Mouse (Mus musculus) kidney, embryonic 16.5 days (tissue): ENCODE data around the gene Defb3. TPM values are rescaled to one million over a fixed set of nuclear protein-coding genes. Genes with fewer than 3 reads are reported as not detected.
"Not testable (repeated sequence)": the region's sequence is repeated elsewhere in the genome, so short reads cannot be mapped to it uniquely, and the experiment has no call there.

Source experiments
- ATAC-seq: fragments of 200-750 bp; cut with Nextera tagmentation; 2 replicates; pipeline ENCODE4 v1.8.0; 2017; ENCODE audit warnings: moderate TSS enrichment; ENCODE audit not compliant: low FRiP score, low TSS enrichment
- H3K27ac ChIP-seq: fragments of 300-500 bp; sonication (generic); 2 replicates; pipeline ENCODE4 v1.5.1; 2014; ENCODE audit warnings: low read length
- H3K27me3 ChIP-seq: fragments of 300-500 bp; sonication (generic); 2 replicates; pipeline ENCODE4 v1.6.1; 2014; ENCODE audit warnings: low read length, control low read depth, mixed read lengths; ENCODE audit not compliant: insufficient read depth
- H3K36me3 ChIP-seq: fragments of 300-500 bp; sonication (generic); 2 replicates; pipeline ENCODE4 v1.6.1; 2014; ENCODE audit warnings: low read length, control low read depth, mixed read lengths; ENCODE audit not compliant: insufficient read depth
- H3K4me1 ChIP-seq: fragments of 300-500 bp; sonication (generic); 2 replicates; pipeline ENCODE4 v1.6.1; 2014; ENCODE audit warnings: low read length, control low read depth, mixed read lengths; ENCODE audit not compliant: insufficient read depth
- H3K4me2 ChIP-seq: fragments of 300-500 bp; sonication (generic); replicated peaks from 2 replicates; pipeline ENCODE4 v1.6.1; 2014; ENCODE audit warnings: low read depth, low read length
- H3K4me3 ChIP-seq: fragments of 300-500 bp; sonication (generic); 2 replicates; pipeline ENCODE4 v1.5.1; 2014; ENCODE audit warnings: mild to moderate bottlenecking, low read length
- H3K9ac ChIP-seq: fragments of 300-500 bp; sonication (generic); replicated peaks from 2 replicates; pipeline ENCODE4 v1.6.1; 2014; ENCODE audit warnings: low read length
- H3K9me3 ChIP-seq: fragments of 300-500 bp; sonication (generic); 2 replicates; pipeline ENCODE4 v1.6.1; 2016; ENCODE audit warnings: low read length, control low read depth
- WGBS: fragments of 180-500 bp; shearing (Covaris S2); extraction: QIAGEN DNeasy Blood & Tissue Kit; methylation state at CpG from one replicate; pipeline ENCODE4 v1.1.7; 2014; 5-methylcytosine and 5-hydroxymethylcytosine counted together
- polyA plus RNA-seq: library from polyadenylated mRNA; unstranded; fragments of >200 nt; fragmentation: Nextera tagmentation; extraction: Ambion mirVana; gene quantifications from 2 replicates; pipeline ENCODE4 v1.2.1, GENCODE M21; 2015

The Defb3 gene
- not detected in 2 replicates for polyA plus RNA-seq

GRCm38 (mm10) chr8:19293060-19293459 lies at the start of gene Defb3:
Gene Defb3 (plus strand): TSS chr8:19293360.
- not testable (repeated sequence) for ATAC-seq, H3K36me3 ChIP-seq, H3K4me2 ChIP-seq, H3K9me3 ChIP-seq, H3K4me3 ChIP-seq, H3K4me1 ChIP-seq, H3K27me3 ChIP-seq, H3K27ac ChIP-seq, H3K9ac ChIP-seq
- WGBS = 72% methylated on average over 2 of the region's 2 CpGs

GRCm38 (mm10) chr8:19247280-19247679 lies 45.9 kb upstream of the Defb3 start, which contains the start of gene Defb5:
Gene Defb5 (plus strand): TSS chr8:19247580.
- no peak for ATAC-seq
- Histone ChIP-seq H3K4me1 (no peaks in the 10 kb centered on the region), H3K4me2 (no peak within 1 kb of the TSS), H3K9me3 (no peaks in the 10 kb centered on the region), H3K27me3 (no peaks in the 10 kb centered on the region), H3K36me3 (no peaks in the 10 kb centered on the region), H3K9ac (no peak within 1 kb of the TSS), H3K27ac (no peak within 1 kb of the TSS), H3K4me3 (no peak within 1 kb of the TSS)
- 91% methylated on average over 5 of the region's 5 CpGs for WGBS

GRCm38 (mm10) chr8:19258136-19258535 lies 35.0 kb upstream of the Defb3 start:
- H3K4me2 ChIP-seq = no peak overlapping the region
- H3K4me3 ChIP-seq = no peak overlapping the region
- no peak overlapping the region for H3K27ac ChIP-seq
- ATAC-seq = no peak
- H3K36me3 ChIP-seq = no peaks in the 10 kb centered on the region
- H3K9ac ChIP-seq = no peak overlapping the region
- no peaks in the 10 kb centered on the region for H3K27me3 ChIP-seq
- H3K4me1 ChIP-seq = no peaks in the 10 kb centered on the region
- H3K9me3 ChIP-seq = no peaks in the 10 kb centered on the region

GRCm38 (mm10) chr8:19259667-19260066 lies 33.5 kb upstream of the Defb3 start:
- Histone ChIP-seq H3K9me3 (no peaks in the 10 kb centered on the region), H3K4me2 (no peak overlapping the region), H3K27me3 (no peaks in the 10 kb centered on the region), H3K4me1 (no peaks in the 10 kb centered on the region), H3K9ac (no peak overlapping the region), H3K4me3 (no peak overlapping the region), H3K36me3 (no peaks in the 10 kb centered on the region), H3K27ac (no peak overlapping the region)
- peak; percentile 95 for ATAC-seq
- 18% methylated on average over 3 of the region's 3 CpGs for WGBS

- H3K27ac ChIP-seq = not testable (repeated sequence)
- WGBS = 66% methylated on average over 3 of the region's 3 CpGs
Observed at GRCm38 (mm10) chr8:19298361-19298760, 5.2 kb downstream of the Defb3 start.

GRCm38 (mm10) chr8:19331836-19332235 lies 38.7 kb downstream of the Defb3 start:
- H3K36me3 ChIP-seq = no peaks in the 10 kb centered on the region
- no peaks in the 10 kb centered on the region for H3K27me3 ChIP-seq
- H3K4me3 ChIP-seq = no peak overlapping the region
- H3K9me3 ChIP-seq = no peaks in the 10 kb centered on the region
- H3K4me2 ChIP-seq = no peak overlapping the region
- no peak for ATAC-seq
- H3K4me1 ChIP-seq = no peaks in the 10 kb centered on the region
- 6% methylated on average over 3 of the region's 3 CpGs for WGBS
- no peak overlapping the region for H3K27ac ChIP-seq
- H3K9ac ChIP-seq = no peak overlapping the region

More at GRCm38 (mm10) chr8:19298361-19298760, 5.2 kb downstream of the Defb3 start:
- H3K36me3 ChIP-seq, H3K27me3 ChIP-seq, H3K4me2 ChIP-seq, H3K4me1 ChIP-seq, H3K9ac ChIP-seq, ATAC-seq, H3K9me3 ChIP-seq, H3K4me3 ChIP-seq: not testable (repeated sequence)

Other genes starting within 250 kb of the Defb3 start
- gene Defb39, start 228.6 kb upstream of the Defb3 start, polyA plus RNA-seq = not detected in 2 replicates
- 0.18 and 0.31 TPM in 2 replicates for gene Defb12, start 178.5 kb upstream of the Defb3 start, polyA plus RNA-seq
- gene Defb34, start 169.6 kb upstream of the Defb3 start, polyA plus RNA-seq = not detected in 2 replicates
- 0.24 TPM in 1 of 2 replicates, not detected in the other for gene Gm45826, start 152.6 kb upstream of the Defb3 start, polyA plus RNA-seq
- gene Defb14, start 99.0 kb upstream of the Defb3 start, polyA plus RNA-seq = not detected in 2 replicates
- gene Defb4, start 94.7 kb upstream of the Defb3 start, polyA plus RNA-seq = not detected in 2 replicates
- not detected in 2 replicates for gene Defb6, start 67.9 kb upstream of the Defb3 start, polyA plus RNA-seq
- not detected in 2 replicates for gene Defb46, start 53.4 kb upstream of the Defb3 start, polyA plus RNA-seq
- not detected in 2 replicates for gene Defb5, start 45.8 kb upstream of the Defb3 start, polyA plus RNA-seq
- gene Defb8, start 154.2 kb downstream of the Defb3 start, polyA plus RNA-seq = not detected in 2 replicates
- gene Defb7, start 201.7 kb downstream of the Defb3 start, polyA plus RNA-seq = not detected in 2 replicates